Mouse (Mus musculus) adrenal gland, adult 2 months (tissue): ENCODE results near the gene Mlh3. TPM values are rescaled to one million over a fixed set of nuclear protein-coding genes. Genes with fewer than 3 reads are reported as not detected.

Experiments
- DNase-seq: peaks from one replicate; pipeline ENCODE4 v3.0.0; 2021
- polyA plus RNA-seq: library from polyadenylated mRNA; depleted of rRNA; stranded (reverse); fragments of >200 nt; gene quantifications from 2 replicates; pipeline ENCODE4 v1.2.3, GENCODE M21; 2012
- total RNA-seq, 2 experiments: library from RNA; stranded (reverse); gene quantifications; 2 replicates each; pipeline ENCODE4 v1.2.3; 2021

Gene Mlh3
- total and polyA plus RNA-seq, 3 experiments = 2.2 to 15.9 (median 7.8) TPM

GRCm38 (mm10) chr12:85227227-85227626, 43.2 kb downstream of the Mlh3 start:
- no peak for DNase-seq

GRCm38 (mm10) chr12:85219905-85220290, 50.5 kb downstream of the Mlh3 start:
- peak; percentile 24 for DNase-seq

- DNase-seq = peak; percentile 99
Measured at GRCm38 (mm10) chr12:85219236-85219904, 51.0 kb downstream of the Mlh3 start, which contains the start of gene Eif2b2. Gene Eif2b2, plus strand, starts transcription at chr12:85219481.

- DNase-seq = no peak
Measured at GRCm38 (mm10) chr12:85217733-85218310, 52.6 kb downstream of the Mlh3 start.

- no peak for DNase-seq
Measured at GRCm38 (mm10) chr12:85215031-85215430, 55.4 kb downstream of the Mlh3 start.

- no peak for DNase-seq
Measured at GRCm38 (mm10) chr12:85208687-85209199, 61.7 kb downstream of the Mlh3 start.

GRCm38 (mm10) chr12:85205425-85205824, 65.0 kb downstream of the Mlh3 start:
- DNase-seq = no peak

- no peak for DNase-seq
Measured at GRCm38 (mm10) chr12:85204105-85204504, 66.3 kb downstream of the Mlh3 start.

GRCm38 (mm10) chr12:85203699-85204098, 66.7 kb downstream of the Mlh3 start:
- no peak for DNase-seq

- DNase-seq = no peak
Measured at GRCm38 (mm10) chr12:85202191-85202590, 68.2 kb downstream of the Mlh3 start.

GRCm38 (mm10) chr12:85201830-85202147, 68.6 kb downstream of the Mlh3 start:
- no peak for DNase-seq

GRCm38 (mm10) chr12:85200929-85201829, 69.2 kb downstream of the Mlh3 start:
- DNase-seq = no peak

- DNase-seq = no peak
Measured at GRCm38 (mm10) chr12:85199954-85200353, 70.4 kb downstream of the Mlh3 start.

GRCm38 (mm10) chr12:85197936-85198335, 72.5 kb downstream of the Mlh3 start:
- DNase-seq = no peak

GRCm38 (mm10) chr12:85197371-85197770, 73.0 kb downstream of the Mlh3 start:
- no peak for DNase-seq

- DNase-seq = no peak
Measured at GRCm38 (mm10) chr12:85196191-85196590, 74.2 kb downstream of the Mlh3 start.

GRCm38 (mm10) chr12:85195086-85195485, 75.3 kb downstream of the Mlh3 start:
- DNase-seq = no peak

GRCm38 (mm10) chr12:85194623-85195018, 75.8 kb downstream of the Mlh3 start:
- peak; percentile 59 for DNase-seq

GRCm38 (mm10) chr12:85193923-85194622, 76.3 kb downstream of the Mlh3 start:
- DNase-seq = no peak

GRCm38 (mm10) chr12:85193146-85193545, 77.3 kb downstream of the Mlh3 start:
- DNase-seq = no peak

GRCm38 (mm10) chr12:85192461-85193108, 77.8 kb downstream of the Mlh3 start:
- DNase-seq = peak; percentile 41

GRCm38 (mm10) chr12:85190290-85190689, 80.1 kb downstream of the Mlh3 start:
- no peak for DNase-seq
